Mouse (Mus musculus): Measurements from ENCODE around the gene Serpinb8. TPM values are rescaled to one million over a fixed set of nuclear protein-coding genes. Genes with fewer than 3 reads are reported as not detected.

The Serpinb8 gene
- total RNA-seq (2021) = 1 to 10 TPM; 8.3 to 9.9 TPM
- long read RNA-seq, experiment 1, partial matches to known transcripts = 0 of 2 reads
- long read RNA-seq, experiment 1, other reads (novel, unspliced or antisense) = 2 of 2 reads
- long read RNA-seq, experiment 2, full-length matches to known transcripts = 2 of 8 reads
- long read RNA-seq, experiment 2, partial matches to known transcripts = 1 of 8 reads
- long read RNA-seq, experiment 2, other reads (novel, unspliced or antisense) = 5 of 8 reads

- intact Hi-C loops (cut with DNase I) = loop anchor here (2.0 kb wide), 1 partner anchor 23 kb away; no protein-coding TSS in a partner anchor
- peak; percentile 56 to 66 for DNase-seq (ENCODE audit: low spot score in 2 of 2)
These were observed at the start of gene Serpinb8 for GRCm38 (mm10) chr1:107589691-107590470. TSS of gene Serpinb8 (plus strand) at chr1:107590006.

DNA sequence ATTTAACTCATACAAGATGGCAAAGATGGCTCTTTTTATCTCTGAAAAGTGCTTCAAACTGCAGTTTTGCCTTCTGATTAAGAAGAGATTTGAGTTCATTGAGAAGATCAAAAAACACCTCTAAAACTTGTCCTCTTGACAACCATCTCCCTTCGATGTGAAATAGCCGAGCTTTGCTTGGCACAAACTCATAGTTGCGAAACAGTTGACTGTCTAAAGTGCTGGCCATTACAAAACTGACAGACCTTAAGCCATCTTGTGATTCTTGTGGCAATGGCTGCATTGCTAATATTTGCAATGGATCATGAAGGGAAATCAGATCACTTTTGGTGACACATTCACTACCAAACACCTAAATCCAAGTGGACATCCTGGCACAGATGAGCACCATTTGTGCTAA is 30.3 kb upstream of the Serpinb8 start:
- intact Hi-C loops (cut with DNase I) = loop anchor here (5.0 kb wide), 1 partner anchor 657 kb away; no protein-coding TSS in a partner anchor
- DNase-seq (ENCODE audit: low spot score in 2 of 2) = no peak

DNA sequence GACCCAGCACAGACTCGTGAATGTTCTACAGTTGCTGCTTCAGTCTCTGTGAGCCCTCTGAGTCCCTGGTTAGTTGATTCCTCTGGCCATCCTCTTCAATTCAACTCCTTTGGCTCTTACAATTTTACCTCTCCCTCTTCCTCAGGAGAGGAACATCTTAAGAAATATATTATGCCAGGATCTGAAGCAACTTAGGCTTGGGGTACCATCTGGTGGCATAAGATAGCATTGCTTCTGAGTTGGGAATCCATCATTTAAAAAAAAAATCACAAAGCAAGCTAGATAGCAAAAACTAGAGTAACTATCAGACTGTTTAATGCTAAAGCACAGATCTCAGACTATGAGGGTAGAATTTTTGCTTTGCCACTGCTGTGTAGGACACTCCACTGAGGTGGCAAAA is 27.7 kb upstream of the Serpinb8 start:
- intact Hi-C loops (cut with DNase I) = loop anchor here (5.0 kb wide), 3 partner anchors 80 to 545 kb away; no protein-coding TSS in a partner anchor
- peak; percentile 56 for DNase-seq (ENCODE audit: low spot score in 2 of 2)

DNA sequence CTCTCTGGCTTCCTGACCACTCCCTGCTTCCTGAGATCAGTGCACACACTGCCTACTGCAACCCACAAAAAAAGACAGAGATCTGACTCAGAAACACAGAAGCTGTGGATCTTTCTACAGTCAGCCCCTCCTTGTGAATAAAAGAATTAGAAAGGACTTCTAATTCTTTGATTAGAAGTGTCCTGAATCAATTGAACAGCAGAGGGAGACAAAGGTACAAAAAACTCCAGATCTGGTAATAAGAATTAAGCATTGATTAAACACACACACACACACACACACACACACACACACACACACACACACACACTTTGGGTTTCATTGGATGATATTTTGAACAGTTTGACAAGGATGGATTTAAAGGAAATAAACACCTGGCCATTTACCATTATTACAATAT is 24.2 kb upstream of the Serpinb8 start:
- intact Hi-C loops (cut with DNase I) = loop anchor here (2.0 kb wide), 1 partner anchor 25 kb away; the partner anchor contains the start of gene Serpinb8
- peak in 1 of 2 experiments; percentile 30 for DNase-seq (ENCODE audit: low spot score in 2 of 2)

DNA sequence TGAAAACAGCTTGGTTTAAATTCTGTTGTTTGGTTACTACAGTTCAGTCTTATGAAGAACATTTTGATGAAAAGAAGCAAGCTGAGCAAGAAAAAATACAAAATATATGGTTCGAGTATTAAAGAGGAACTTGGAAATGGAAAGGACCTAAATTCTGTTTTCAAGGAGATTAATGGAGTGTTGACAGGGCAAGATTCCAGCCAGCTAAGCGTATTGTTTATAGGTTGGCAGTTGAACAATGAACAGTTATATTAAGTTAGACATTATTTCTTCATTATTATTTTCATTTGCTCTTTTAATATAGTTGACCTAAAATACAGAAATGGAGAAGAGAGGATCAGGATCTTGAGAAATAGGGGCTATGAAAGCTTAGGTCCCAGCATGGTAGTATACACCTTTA is 13.7 kb upstream of the Serpinb8 start:
- DNase-seq (ENCODE audit: low spot score in 2 of 2) = no peak
- intact Hi-C loops (cut with DNase I) = no loop called here

GRCm38 (mm10) chr1:107577514-107577913 is 12.3 kb upstream of the Serpinb8 start:
- intact Hi-C loops (cut with DNase I) = no loop called here
- DNase-seq (ENCODE audit: low spot score in 2 of 2) = no peak

GRCm38 (mm10) chr1:107581220-107581619 is 8.6 kb upstream of the Serpinb8 start:
- intact Hi-C loops (cut with DNase I) = no loop called here
- DNase-seq (ENCODE audit: low spot score in 2 of 2) = peak; percentile 45 to 83

DNA sequence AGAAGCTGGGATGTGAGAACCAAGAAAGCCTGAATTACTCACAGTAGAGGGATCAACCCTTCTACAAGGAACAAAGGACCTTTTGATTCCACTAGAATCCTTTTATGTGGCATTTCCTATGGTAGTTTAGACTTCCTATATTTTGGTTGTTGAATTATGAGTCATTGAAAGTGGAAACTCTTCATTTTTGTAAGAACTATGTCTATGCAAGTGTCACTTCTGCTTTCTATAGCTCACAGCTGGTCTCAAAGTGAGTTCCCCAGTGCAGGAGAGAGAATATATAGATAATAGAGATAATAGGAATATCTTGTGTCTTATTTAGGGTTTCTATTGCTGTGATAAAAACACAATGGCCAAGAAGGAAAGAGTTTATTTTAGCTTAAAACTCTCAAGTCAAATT is 6.9 kb upstream of the Serpinb8 start:
- DNase-seq (ENCODE audit: low spot score in 2 of 2) = no peak
- intact Hi-C loops (cut with DNase I) = no loop called here

- intact Hi-C loops (cut with DNase I) = no loop called here
- DNase-seq (ENCODE audit: low spot score in 2 of 2) = no peak
These were observed 5.8 kb upstream of the Serpinb8 start for GRCm38 (mm10) chr1:107583958-107584376.

DNA sequence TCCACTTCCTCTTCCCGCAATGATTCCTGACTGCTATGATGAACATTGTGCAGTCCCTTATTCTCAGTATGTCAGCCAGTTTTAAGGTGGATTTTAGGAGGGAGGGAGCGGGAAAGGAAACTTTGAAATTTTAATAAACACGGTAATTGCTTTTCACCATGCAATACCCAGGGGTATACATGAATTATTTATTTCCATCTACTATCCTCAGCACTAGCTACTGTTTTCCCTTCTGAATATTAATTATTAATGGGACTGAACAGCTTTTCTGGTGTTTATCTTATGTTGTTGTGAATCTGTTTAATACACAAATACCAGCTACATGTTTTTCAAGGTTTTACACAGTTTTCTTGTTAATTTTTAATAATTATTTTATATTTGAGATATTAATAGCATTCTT is 4.9 kb upstream of the Serpinb8 start:
- no peak for DNase-seq (ENCODE audit: low spot score in 2 of 2)
- intact Hi-C loops (cut with DNase I) = no loop called here

- intact Hi-C loops (cut with DNase I) = no loop called here
- no peak for DNase-seq (ENCODE audit: low spot score in 2 of 2)
These were observed 3.6 kb upstream of the Serpinb8 start for GRCm38 (mm10) chr1:107586196-107586595.

DNA sequence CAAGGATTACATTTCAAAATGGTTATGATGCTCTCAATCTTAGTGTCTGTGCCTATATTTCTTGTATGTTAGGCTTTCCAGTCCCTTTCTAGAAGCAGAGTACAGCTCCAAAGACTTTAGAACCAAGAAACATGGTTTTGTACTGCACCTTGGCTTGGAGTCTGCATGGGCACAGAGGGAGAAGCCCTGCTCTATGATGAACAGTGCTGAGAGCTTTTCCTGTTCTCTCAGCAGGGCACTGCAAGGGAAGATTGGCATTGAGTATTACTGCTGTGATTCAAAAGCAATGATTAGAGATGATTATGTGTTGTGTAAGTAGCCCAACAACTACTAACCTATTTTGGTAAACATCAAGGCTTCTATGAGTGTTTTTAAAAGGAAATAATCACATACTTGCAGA is 1.6 kb upstream of the Serpinb8 start:
- no peak for DNase-seq (ENCODE audit: low spot score in 2 of 2)
- intact Hi-C loops (cut with DNase I) = no loop called here

- DNase-seq (ENCODE audit: low spot score in 2 of 2) = peak in 1 of 2 experiments; percentile 12
- intact Hi-C loops (cut with DNase I) = no loop called here
These were observed 1.2 kb upstream of the Serpinb8 start for GRCm38 (mm10) chr1:107588642-107589041.

DNA sequence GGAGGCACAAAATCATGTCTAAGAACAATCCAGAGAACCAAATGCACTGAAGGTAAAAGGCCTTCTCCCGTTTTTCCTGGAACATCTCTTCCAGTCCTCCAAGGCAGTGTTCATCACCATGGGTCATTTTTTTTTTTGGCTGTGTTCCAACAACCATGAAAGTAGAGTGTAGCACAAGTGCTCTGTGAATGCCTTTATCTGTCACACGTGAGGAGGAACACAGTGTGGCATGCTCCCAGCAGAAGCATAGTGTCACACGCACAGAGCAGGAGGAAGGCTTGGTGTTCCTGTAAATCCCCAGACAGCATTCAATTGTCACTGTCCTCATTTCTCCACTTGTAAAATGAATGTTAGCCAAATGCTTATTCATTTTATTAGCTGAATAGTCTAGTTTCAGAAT is 2.8 kb downstream of the Serpinb8 start:
- DNase-seq (ENCODE audit: low spot score in 2 of 2) = no peak
- intact Hi-C loops (cut with DNase I) = no loop called here

DNA sequence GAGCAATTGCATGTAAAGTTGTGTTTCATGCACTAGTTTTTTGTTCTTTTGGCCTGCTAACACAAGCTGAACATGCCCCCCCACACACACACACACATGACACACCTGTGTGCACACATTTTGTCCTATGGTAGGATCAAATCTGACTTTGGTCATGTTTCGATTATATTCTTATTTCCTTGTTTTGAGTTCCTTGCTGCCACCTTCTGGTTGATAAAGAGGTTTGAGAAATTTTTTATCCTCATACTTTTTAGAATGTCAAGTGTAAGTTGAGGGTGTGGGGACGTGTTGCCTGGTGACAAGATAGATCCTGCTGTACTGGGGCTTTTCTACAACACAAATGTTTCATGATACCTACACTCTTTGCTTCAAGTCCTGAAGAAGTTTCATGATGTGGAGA is 3.7 kb downstream of the Serpinb8 start:
- intact Hi-C loops (cut with DNase I) = no loop called here
- DNase-seq (ENCODE audit: low spot score in 2 of 2) = peak in 1 of 2 experiments; percentile 6

DNA sequence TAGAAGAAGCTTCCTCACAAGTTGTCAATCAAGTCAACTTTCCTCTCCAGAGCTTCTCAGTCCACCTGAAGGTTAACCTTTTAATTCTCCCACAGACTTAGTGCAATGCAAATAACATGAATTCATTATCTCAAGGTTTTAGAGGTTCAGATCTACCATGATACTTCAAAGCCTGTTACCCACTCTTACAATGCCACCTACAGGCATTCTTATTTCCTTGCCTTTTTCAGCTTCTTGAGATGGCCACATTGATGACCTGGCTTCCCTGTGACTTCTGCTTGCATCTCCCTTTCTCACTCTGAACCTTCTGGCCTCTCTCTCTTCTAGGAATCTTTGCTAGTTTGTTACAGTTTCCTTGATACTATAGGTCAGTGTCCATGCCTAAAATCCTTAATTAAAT is 7.1 kb downstream of the Serpinb8 start:
- DNase-seq (ENCODE audit: low spot score in 2 of 2) = no peak

DNA sequence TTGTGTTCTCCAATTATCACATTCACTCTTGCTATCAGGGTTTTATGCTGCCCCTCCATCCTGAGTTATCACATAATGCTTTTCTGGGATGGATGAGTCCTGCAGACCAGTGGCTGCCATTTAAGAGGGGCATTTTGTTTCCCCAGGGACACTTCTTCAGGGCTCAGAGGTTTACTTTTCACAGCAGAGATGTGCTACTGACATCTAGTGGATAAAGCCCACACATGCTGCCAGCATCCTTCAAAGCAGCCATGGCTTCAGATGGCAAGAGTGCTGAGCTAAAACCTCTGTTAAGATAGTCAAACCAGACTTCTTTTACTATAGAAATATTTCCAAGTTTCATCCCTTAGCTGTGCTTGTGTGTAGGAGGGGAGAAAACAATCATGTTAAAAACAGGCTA is 8.7 kb downstream of the Serpinb8 start:
- intact Hi-C loops (cut with DNase I) = no loop called here
- peak; percentile 35 to 62 for DNase-seq (ENCODE audit: low spot score in 2 of 2)

More for the DNA sequence above, 7.1 kb downstream of the Serpinb8 start:
- intact Hi-C loops (cut with DNase I) = no loop called here

DNA sequence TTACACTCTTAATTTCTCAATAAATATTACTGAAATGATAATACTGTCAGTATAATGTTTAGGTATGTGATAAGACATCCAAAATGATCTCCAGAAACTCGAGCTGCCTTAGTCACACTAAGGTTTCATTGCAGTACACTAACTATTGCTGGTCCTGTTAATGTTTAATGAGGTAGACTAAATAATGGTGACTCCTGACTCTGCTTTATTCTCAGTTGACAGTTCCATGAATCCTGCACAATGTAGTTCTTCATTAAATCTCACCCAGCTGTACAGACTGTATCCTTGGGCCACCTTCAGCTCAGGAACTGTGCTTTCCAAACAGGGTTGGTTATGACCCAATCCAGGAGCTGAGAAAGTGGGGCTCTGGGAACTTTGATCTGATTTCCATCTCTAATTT is 19.1 kb downstream of the Serpinb8 start:
- DNase-seq (ENCODE audit: low spot score in 2 of 2) = no peak
- intact Hi-C loops (cut with DNase I) = no loop called here

- intact Hi-C loops (cut with DNase I) = no loop called here
These were observed 24.3 kb downstream of the Serpinb8 start for GRCm38 (mm10) chr1:107614087-107614486.

DNA sequence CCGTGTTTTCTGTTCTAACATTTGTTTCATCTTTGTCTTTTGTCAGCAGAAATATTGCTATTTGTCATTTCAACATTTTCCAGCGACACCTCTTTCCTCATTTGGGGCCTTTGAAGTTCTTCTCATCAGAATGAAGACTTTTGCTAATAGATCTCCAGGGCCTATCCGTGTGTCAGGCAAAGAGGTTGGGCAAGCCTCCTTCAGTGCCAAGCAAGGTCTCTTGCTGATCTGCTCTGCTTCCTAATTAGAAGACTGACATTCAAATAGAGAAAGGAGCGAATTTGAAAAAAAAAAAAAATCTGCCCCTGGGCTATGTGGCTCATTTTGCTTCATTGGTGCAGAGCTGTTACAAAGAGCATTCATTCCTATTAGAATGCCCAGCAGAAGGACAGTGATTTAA is 32.2 kb downstream of the Serpinb8 start:
- DNase-seq (ENCODE audit: low spot score in 2 of 2) = no peak
- intact Hi-C loops (cut with DNase I) = no loop called here

More at GRCm38 (mm10) chr1:107614087-107614486, 24.3 kb downstream of the Serpinb8 start:
- DNase-seq (ENCODE audit: low spot score in 2 of 2) = no peak

- intact Hi-C loops (cut with DNase I) = no loop called here
- DNase-seq (ENCODE audit: low spot score in 2 of 2) = peak; percentile 17 to 65
These were observed 46.1 kb downstream of the Serpinb8 start for GRCm38 (mm10) chr1:107635936-107636335.

Data from left cerebral cortex, postnatal 14 days (tissue).